Mouse (Mus musculus): ENCODE measurements around the gene Slc2a3. TPM values are rescaled to one million over a fixed set of nuclear protein-coding genes. Genes with fewer than 3 reads are reported as not detected.

Gene Slc2a3
- polyA plus RNA-seq, 1 experiment from 2014 or later = 10.4 TPM

DNA sequence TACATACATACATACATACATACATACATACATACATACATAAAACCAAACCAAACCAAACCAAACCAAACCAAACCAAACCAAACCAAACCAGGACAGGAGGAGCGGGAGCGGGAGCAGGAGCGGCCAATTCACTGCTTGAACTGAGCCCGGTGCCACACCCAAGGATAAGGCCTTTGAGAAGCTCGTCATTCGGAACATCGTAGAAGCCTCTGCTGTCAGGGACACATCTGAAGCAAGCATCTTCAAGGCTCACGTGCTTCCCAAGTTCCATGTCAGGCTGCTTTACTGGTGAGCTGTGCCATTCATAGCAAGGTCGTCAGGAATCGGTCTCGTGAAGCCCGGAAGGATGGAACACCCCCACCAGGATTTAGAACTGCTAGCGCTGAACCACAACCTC is 114.7 kb downstream of the Slc2a3 start:
- Histone ChIP-seq H3K27ac (no peak overlapping the region), H3K4me1 (no peaks in the 10 kb centered on the region), H3K36me3 (no peaks in the 10 kb centered on the region), H3K27me3 (no peaks in the 10 kb centered on the region), H3K4me3 (replicated peaks) (no peak overlapping the region), H3K4me2 (no peak overlapping the region), H3K9ac (no peak overlapping the region), H3K9me3 (replicated peaks) (no peaks in the 10 kb centered on the region)
- no peak for ATAC-seq (replicated peaks; ENCODE audit: low FRiP score)
- WGBS = 90% methylated on average over 13 of the region's 13 CpGs

DNA sequence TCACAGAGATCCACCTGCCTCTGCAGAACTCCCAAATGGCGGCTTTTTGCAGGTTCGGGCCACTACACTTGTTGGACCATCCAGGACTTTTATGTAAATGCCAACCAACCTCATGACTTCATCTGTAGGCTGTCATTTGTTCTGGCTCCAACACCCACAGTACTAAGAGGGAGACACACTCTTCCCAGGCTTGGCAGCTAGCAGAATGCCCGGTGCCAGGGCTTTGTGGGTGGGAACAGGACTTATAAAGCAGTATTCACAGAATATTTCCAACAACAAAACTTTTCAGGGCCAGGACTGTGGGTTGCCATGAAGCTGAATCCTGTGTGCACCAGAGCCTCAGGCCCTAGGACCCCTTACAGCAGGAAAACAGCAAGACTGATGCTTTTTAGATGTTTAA is 118.8 kb downstream of the Slc2a3 start:
- Histone ChIP-seq H3K9me3 (replicated peaks) (no peaks in the 10 kb centered on the region), H3K36me3 (no peaks in the 10 kb centered on the region), H3K9ac (no peak overlapping the region), H3K27me3 (no peaks in the 10 kb centered on the region), H3K4me3 (replicated peaks) (no peak overlapping the region), H3K4me2 (no peak overlapping the region), H3K4me1 (no peaks in the 10 kb centered on the region), H3K27ac (no peak overlapping the region)
- ATAC-seq (replicated peaks; ENCODE audit: low FRiP score) = no peak
- WGBS = 85% methylated on average over 3 of the region's 3 CpGs

Small RNAs within 50 kb of the gene (microRNA-seq; reads per million reads assigned to microRNA genes)
- not detected for gene Mir7231

Other genes with a start within 250 kb of the Slc2a3 start
- gene Aicda, start 247.8 kb downstream of the Slc2a3 start, polyA plus RNA-seq (2015; fragmentation: Nextera tagmentation; extraction: Ambion mirVana) = not detected in 2 replicates
- 3.3 and 4.3 TPM in 2 replicates for gene Apobec1, start 199.2 kb downstream of the Slc2a3 start, polyA plus RNA-seq (2015; fragmentation: Nextera tagmentation; extraction: Ambion mirVana)
- gene Gdf3, start 191.6 kb downstream of the Slc2a3 start, polyA plus RNA-seq (2015; fragmentation: Nextera tagmentation; extraction: Ambion mirVana) = not detected in 2 replicates
- not detected in 2 replicates for gene Dppa3, start 175.2 kb downstream of the Slc2a3 start, polyA plus RNA-seq (2015; fragmentation: Nextera tagmentation; extraction: Ambion mirVana)
- gene Nanog, start 94.2 kb downstream of the Slc2a3 start, polyA plus RNA-seq (2015; fragmentation: Nextera tagmentation; extraction: Ambion mirVana) = 0.14 TPM in 1 of 2 replicates, not detected in the other
- 6.0 and 6.3 TPM in 2 replicates for gene Foxj2, start 18.3 kb upstream of the Slc2a3 start, polyA plus RNA-seq (2015; fragmentation: Nextera tagmentation; extraction: Ambion mirVana)
- gene C3ar1, start 54.5 kb upstream of the Slc2a3 start, polyA plus RNA-seq (2015; fragmentation: Nextera tagmentation; extraction: Ambion mirVana) = 1.9 and 2.1 TPM in 2 replicates
- gene Necap1, start 72.8 kb upstream of the Slc2a3 start, polyA plus RNA-seq (2015; fragmentation: Nextera tagmentation; extraction: Ambion mirVana) = 53.1 and 55.9 TPM in 2 replicates
- gene Clec4a1, start 120.2 kb upstream of the Slc2a3 start, polyA plus RNA-seq (2015; fragmentation: Nextera tagmentation; extraction: Ambion mirVana) = 3.8 and 4.2 TPM in 2 replicates
- gene Clec4a3, start 150.9 kb upstream of the Slc2a3 start, polyA plus RNA-seq (2015; fragmentation: Nextera tagmentation; extraction: Ambion mirVana) = 2.8 and 4.0 TPM in 2 replicates
- gene Clec4a4, start 188.7 kb upstream of the Slc2a3 start, polyA plus RNA-seq (2015; fragmentation: Nextera tagmentation; extraction: Ambion mirVana) = not detected in 2 replicates
- gene Clec4b1, start 248.3 kb upstream of the Slc2a3 start, polyA plus RNA-seq (2015; fragmentation: Nextera tagmentation; extraction: Ambion mirVana) = not detected in 2 replicates

Measured in kidney, embryonic 15.5 days (tissue).